Mouse (Mus musculus) lung, embryonic 16.5 days (tissue): ENCODE results near the gene Mfng. TPM values are rescaled to one million over a fixed set of nuclear protein-coding genes. Genes with fewer than 3 reads are reported as not detected.

Source experiments
- ATAC-seq: fragments of 200-750 bp; cut with Nextera tagmentation; 2 replicates; pipeline ENCODE4 v1.8.0; 2017; ENCODE audit warnings: low read depth, mild to moderate bottlenecking, moderate library complexity
- H3K27ac ChIP-seq: fragments of 300-500 bp; sonication (generic); 2 replicates; pipeline ENCODE4 v1.5.1; 2014; ENCODE audit warnings: mild to moderate bottlenecking, control low read depth, low read length
- H3K27me3 ChIP-seq: fragments of 300-500 bp; sonication (generic); 2 replicates; pipeline ENCODE4 v1.6.1; 2014; ENCODE audit warnings: low read depth, low read length, mixed read lengths; ENCODE audit not compliant: control insufficient read depth, insufficient read depth
- H3K36me3 ChIP-seq: fragments of 300-500 bp; sonication (generic); 2 replicates; pipeline ENCODE4 v1.6.1; 2014; ENCODE audit warnings: low read length; ENCODE audit not compliant: control insufficient read depth, insufficient read depth
- H3K4me1 ChIP-seq: fragments of 300-500 bp; sonication (generic); replicated peaks from 2 replicates; pipeline ENCODE4 v1.6.1; 2014; ENCODE audit warnings: low read length, mixed read lengths; ENCODE audit not compliant: control insufficient read depth, insufficient read depth
- H3K4me2 ChIP-seq: fragments of 300-500 bp; sonication (generic); 2 replicates; pipeline ENCODE4 v1.6.1; 2014; ENCODE audit warnings: low read depth, low read length, control low read depth
- H3K4me3 ChIP-seq: fragments of 300-500 bp; sonication (generic); 2 replicates; pipeline ENCODE4 v1.5.1; 2014; ENCODE audit warnings: mild to moderate bottlenecking, low read length, control low read depth
- H3K9ac ChIP-seq: fragments of 300-500 bp; sonication (generic); 2 replicates; pipeline ENCODE4 v1.6.1; 2014; ENCODE audit warnings: low read length, control low read depth
- H3K9me3 ChIP-seq: fragments of 300-500 bp; sonication (generic); 2 replicates; pipeline ENCODE4 v1.6.1; 2016; ENCODE audit warnings: low read length; ENCODE audit not compliant: control insufficient read depth
- WGBS: fragments of 180-500 bp; shearing (Covaris S2); extraction: QIAGEN DNeasy Blood & Tissue Kit; methylation state at CpG from one replicate; pipeline ENCODE4 v1.1.7; 2014; 5-methylcytosine and 5-hydroxymethylcytosine counted together
- polyA plus RNA-seq: library from polyadenylated mRNA; unstranded; fragments of >200 nt; fragmentation: Nextera tagmentation; extraction: Ambion mirVana; gene quantifications from 2 replicates; pipeline ENCODE4 v1.2.1, GENCODE M21; 2015

Gene Mfng
- polyA plus RNA-seq, 1 experiment from 2014 or later = 40.8 TPM

DNA sequence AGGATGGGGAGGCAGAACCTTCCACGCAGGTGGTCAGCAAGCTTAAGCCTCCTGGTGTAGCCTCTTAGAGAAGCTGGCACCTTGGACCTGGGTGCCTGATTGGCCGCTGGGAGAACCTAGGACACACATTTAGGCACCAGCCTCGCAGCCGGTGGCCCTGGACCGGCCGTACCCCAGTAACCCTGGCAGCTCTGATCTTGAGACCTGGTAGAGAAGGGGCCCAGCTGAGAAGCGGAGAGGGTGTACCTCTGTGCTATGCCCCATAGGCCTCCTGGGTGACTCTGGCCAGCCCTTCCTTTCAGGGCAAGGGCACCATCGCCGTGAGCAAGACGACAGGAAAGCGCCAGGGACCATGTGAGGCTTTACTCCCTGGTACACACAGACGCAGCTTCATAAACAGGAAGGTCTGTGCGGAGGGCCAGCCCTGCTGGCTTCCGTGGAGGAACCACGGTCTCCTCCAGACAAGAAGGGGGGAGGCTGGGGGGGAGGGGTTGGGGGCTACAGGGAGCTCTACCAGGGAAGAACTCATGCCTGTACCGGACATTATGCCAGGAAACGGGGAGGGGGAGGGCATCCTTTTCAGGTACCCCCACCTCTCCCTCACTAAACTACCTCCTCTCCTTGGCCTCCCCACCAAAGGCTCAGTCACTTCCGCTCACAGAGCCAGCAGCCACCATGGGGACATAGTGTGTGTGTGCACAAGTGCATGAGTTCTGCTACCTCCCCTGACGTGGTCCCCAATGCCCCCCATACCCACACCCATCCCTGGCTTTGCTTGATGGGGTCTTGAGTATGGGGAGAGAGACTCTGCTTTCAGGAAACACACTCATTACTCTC is 1.5 kb downstream of the Mfng start:
- H3K36me3 ChIP-seq = peaks cover 12% of the 10 kb centered on the region
- peak overlapping the region; percentile 66 for H3K9ac ChIP-seq
- ATAC-seq = peak; percentile 67
- peak overlapping the region; percentile 49 for H3K4me3 ChIP-seq
- WGBS = 47% methylated on average over 19 of the region's 19 CpGs
- peak overlapping the region; percentile 81 for H3K27ac ChIP-seq
- peaks cover 6% of the 10 kb centered on the region for H3K9me3 ChIP-seq
- H3K4me1 ChIP-seq = peaks cover 4% of the 10 kb centered on the region; the same call in 1 of the 2 replicates
- peak overlapping the region; percentile 51 for H3K4me2 ChIP-seq
- H3K27me3 ChIP-seq = no peaks in the 10 kb centered on the region

GRCm38 (mm10) chr15:78770983-78771355 is 2.3 kb downstream of the Mfng start:
- Histone ChIP-seq H3K4me3 (peak overlapping the region; percentile 42), H3K27me3 (no peaks in the 10 kb centered on the region), H3K9me3 (peaks cover 6% of the 10 kb centered on the region), H3K4me2 (peak overlapping the region; percentile 49), H3K27ac (peak overlapping the region; percentile 79), H3K4me1 (peaks cover 4% of the 10 kb centered on the region; the same call in 1 of the 2 replicates), H3K9ac (peak overlapping the region; percentile 27), H3K36me3 (peaks cover 7% of the 10 kb centered on the region)
- no peak for ATAC-seq
- WGBS = 46% methylated on average over 5 of the region's 5 CpGs

DNA sequence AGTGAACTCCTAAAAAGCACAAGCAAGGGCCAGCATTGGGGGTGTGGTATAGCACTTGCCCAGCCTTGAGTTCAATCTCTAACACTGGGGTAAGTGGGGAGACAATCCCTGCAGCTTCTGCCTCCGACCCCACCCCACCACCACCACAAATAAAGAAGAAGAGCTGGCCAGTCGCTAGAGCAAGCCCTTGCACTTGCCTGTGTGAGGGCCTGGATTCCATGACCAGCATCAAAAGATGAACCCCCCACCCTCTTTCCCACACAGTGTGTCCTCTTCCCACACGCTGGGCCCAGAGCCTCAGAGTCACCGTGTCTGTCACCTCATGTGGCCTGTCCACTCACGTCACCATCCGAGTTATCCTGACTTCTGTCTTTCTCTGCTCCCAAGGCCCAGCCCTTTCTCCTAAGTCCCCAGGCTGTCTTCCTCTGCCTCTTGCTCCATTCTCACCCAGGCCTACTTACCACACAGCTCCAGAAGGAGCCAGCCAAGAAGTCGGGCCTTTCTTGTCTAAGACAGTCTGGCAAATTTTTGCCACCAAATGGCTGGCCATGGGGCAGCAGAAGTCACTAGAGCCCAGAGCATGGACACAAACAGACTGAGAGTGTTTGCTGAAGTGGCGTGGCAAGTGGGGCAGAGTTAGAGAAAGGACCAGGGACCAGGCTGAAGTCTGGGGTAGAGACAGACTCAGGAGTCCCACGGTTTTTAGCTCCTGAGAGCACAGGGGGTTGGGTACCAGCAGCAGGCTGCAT is 2.9 kb downstream of the Mfng start:
- H3K27ac ChIP-seq = no peak overlapping the region
- peak overlapping the region; percentile 42 for H3K4me3 ChIP-seq

DNA sequence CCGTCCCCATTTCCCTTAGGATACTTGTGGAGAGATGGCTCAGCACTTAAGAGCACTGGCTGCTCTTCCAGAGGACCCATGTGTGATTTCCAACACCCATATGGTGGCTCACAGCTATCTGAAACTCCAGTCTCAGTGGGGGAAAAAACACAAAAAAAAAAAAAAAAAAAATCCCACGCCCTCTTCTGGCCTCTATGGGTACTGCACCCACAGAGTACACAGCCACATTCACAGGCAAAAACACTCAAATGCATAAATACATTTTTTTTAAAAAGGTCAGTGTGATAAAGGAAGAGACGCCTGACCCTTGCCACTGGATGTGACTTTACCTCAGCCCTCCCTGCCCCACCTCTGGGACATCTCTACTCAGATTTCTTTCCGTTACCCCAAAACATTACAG is 4.2 kb downstream of the Mfng start:
- WGBS = 86% methylated on average over 4 of the region's 4 CpGs
- Histone ChIP-seq H3K4me2 (no peak overlapping the region), H3K4me3 (no peak overlapping the region)

More for the DNA sequence above, 2.9 kb downstream of the Mfng start:
- H3K4me1 ChIP-seq = peaks cover 4% of the 10 kb centered on the region; the same call in 1 of the 2 replicates
- no peaks in the 10 kb centered on the region for H3K27me3 ChIP-seq
- peaks cover 6% of the 10 kb centered on the region for H3K9me3 ChIP-seq
- H3K9ac ChIP-seq = peak overlapping the region; percentile 27
- peak overlapping the region; percentile 49 for H3K4me2 ChIP-seq
- ATAC-seq = no peak
- peaks cover 4% of the 10 kb centered on the region for H3K36me3 ChIP-seq
- WGBS = 51% methylated on average over 9 of the region's 9 CpGs

GRCm38 (mm10) chr15:78763704-78764103 is 9.6 kb downstream of the Mfng start:
- Histone ChIP-seq H3K4me1 (no peaks in the 10 kb centered on the region), H3K27me3 (no peaks in the 10 kb centered on the region), H3K4me2 (no peak overlapping the region), H3K4me3 (no peak overlapping the region), H3K36me3 (no peaks in the 10 kb centered on the region), H3K9ac (no peak overlapping the region), H3K27ac (no peak overlapping the region), H3K9me3 (0 out of 2 replicates have a peak, but pooled peaks cover under 1% of the 10 kb centered on the region)
- no peak for ATAC-seq
- 78% methylated on average over 5 of the region's 5 CpGs for WGBS

More for the DNA sequence above, 4.2 kb downstream of the Mfng start:
- Histone ChIP-seq H3K36me3 (no peaks in the 10 kb centered on the region), H3K27me3 (no peaks in the 10 kb centered on the region), H3K9me3 (peaks cover 6% of the 10 kb centered on the region), H3K4me1 (peaks cover 4% of the 10 kb centered on the region; the same call in 1 of the 2 replicates), H3K27ac (no peak overlapping the region), H3K9ac (no peak overlapping the region)
- no peak for ATAC-seq

GRCm38 (mm10) chr15:78763210-78763609 is 10.1 kb downstream of the Mfng start:
- Histone ChIP-seq H3K4me3 (no peak overlapping the region), H3K4me1 (no peaks in the 10 kb centered on the region), H3K9ac (no peak overlapping the region), H3K27me3 (no peaks in the 10 kb centered on the region), H3K4me2 (no peak overlapping the region), H3K27ac (no peak overlapping the region), H3K9me3 (no peaks in the 10 kb centered on the region), H3K36me3 (no peaks in the 10 kb centered on the region)
- 44% methylated on average over 9 of the region's 10 CpGs for WGBS
- ATAC-seq = no peak

- Histone ChIP-seq H3K4me1 (no peaks in the 10 kb centered on the region), H3K27me3 (no peaks in the 10 kb centered on the region), H3K9ac (no peak overlapping the region), H3K27ac (no peak overlapping the region), H3K36me3 (no peaks in the 10 kb centered on the region), H3K9me3 (no peaks in the 10 kb centered on the region), H3K4me2 (no peak overlapping the region), H3K4me3 (no peak overlapping the region)
- WGBS = 69% methylated on average over 13 of the region's 13 CpGs
- no peak for ATAC-seq
Observed at GRCm38 (mm10) chr15:78761112-78761511, 12.2 kb downstream of the Mfng start.

DNA sequence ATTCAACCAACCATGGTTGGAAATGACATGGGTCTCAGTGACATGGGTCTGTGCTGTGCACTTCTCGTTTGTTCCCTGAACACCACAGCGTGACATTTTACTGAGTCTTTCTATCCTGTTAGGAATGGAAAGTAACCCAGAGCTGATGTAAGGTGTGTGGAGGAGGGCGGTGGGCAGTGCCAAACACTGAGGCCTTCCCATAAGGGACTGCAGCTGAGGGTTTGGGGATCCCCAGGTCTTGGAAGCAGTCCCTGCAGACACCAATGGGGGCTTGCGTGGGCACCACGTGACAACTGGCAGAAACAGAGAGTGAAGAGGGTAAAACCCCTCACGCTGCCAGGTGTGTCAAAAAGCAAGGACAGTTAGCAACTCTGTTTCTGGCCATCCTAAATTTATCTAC is 15.1 kb downstream of the Mfng start:
- no peak overlapping the region for H3K27ac ChIP-seq
- no peaks in the 10 kb centered on the region for H3K4me1 ChIP-seq
- H3K36me3 ChIP-seq = no peaks in the 10 kb centered on the region
- WGBS = 87% methylated on average over 6 of the region's 6 CpGs
- no peak overlapping the region for H3K4me3 ChIP-seq
- H3K9me3 ChIP-seq = no peaks in the 10 kb centered on the region
- no peaks in the 10 kb centered on the region for H3K27me3 ChIP-seq
- no peak for ATAC-seq
- no peak overlapping the region for H3K9ac ChIP-seq
- no peak overlapping the region for H3K4me2 ChIP-seq

- Histone ChIP-seq H3K4me3 (no peak overlapping the region), H3K4me2 (no peak overlapping the region), H3K27me3 (no peaks in the 10 kb centered on the region), H3K27ac (no peak overlapping the region), H3K9ac (no peak overlapping the region), H3K4me1 (no peaks in the 10 kb centered on the region), H3K9me3 (no peaks in the 10 kb centered on the region), H3K36me3 (no peaks in the 10 kb centered on the region)
- no peak for ATAC-seq
- 60% methylated on average over 12 of the region's 12 CpGs for WGBS
Observed at GRCm38 (mm10) chr15:78755966-78756725, 17.1 kb downstream of the Mfng start.
